Comparison of ENCODE assay signal across 8 mouse cellular contexts in genomic region chr2:29787104-29787917, GRCm38 (mm10). TPM values are rescaled to one million over a fixed set of nuclear protein-coding genes. Genes with fewer than 3 reads are reported as not detected.
DNase-seq lines count a peak whose midpoint lies in the region; ATAC-seq lines count a peak whose summit lies in the region.

Gene Coq4 (plus strand): TSS chr2:29787493.

- intact Hi-C loops in left cerebral cortex, postnatal 14 days (cut with DNase I) = no loop called here

- peaks cover 60% of the 10 kb centered on the region for H3K36me3 ChIP-seq in intestine, embryonic 14.5 days (ENCODE audit: control insufficient read depth, insufficient read depth, low read length)

- ATAC-seq in intestine, embryonic 14.5 days (replicated peaks; ENCODE audit: low FRiP score, low TSS enrichment, low read depth) = peak; percentile 85

- peak within 1 kb of the TSS; percentile 69 for H3K27ac ChIP-seq in intestine, embryonic 14.5 days (ENCODE audit: low read depth)

- peak within 1 kb of the TSS; percentile 90 for H3K4me3 ChIP-seq in intestine, embryonic 14.5 days (ENCODE audit: low read depth, low read length)

- H3K9me3 ChIP-seq in intestine, embryonic 14.5 days (ENCODE audit: control insufficient read depth, low read length) = no peaks in the 10 kb centered on the region

- no peaks in the 10 kb centered on the region for H3K27me3 ChIP-seq in intestine, embryonic 14.5 days (replicated peaks; ENCODE audit: control insufficient read depth, insufficient read depth, low read length)

- 2% methylated on average over 31 of the region's 31 CpGs for WGBS in intestine, embryonic 14.5 days

- peak within 1 kb of the TSS; percentile 61 for H3K9ac ChIP-seq in intestine, embryonic 14.5 days (ENCODE audit: low read length)

- peaks cover 16% of the 10 kb centered on the region for H3K4me1 ChIP-seq in intestine, embryonic 14.5 days (replicated peaks; ENCODE audit: control insufficient read depth, insufficient read depth, low read length)

- H3K4me2 ChIP-seq in intestine, embryonic 14.5 days (ENCODE audit: low read length) = peak within 1 kb of the TSS; percentile 94

- peak; percentile 90 to 98 for DNase-seq in adrenal gland, adult (ENCODE audit: inconsistent age in 2 of 2, low spot score in 1 of 2)
- DNase-seq in embryo, embryonic 10.5 days (ENCODE audit: low spot score) = peak; percentile 97
- DNase-seq in gastrocnemius, postnatal 25 days = peak; percentile 82
- DNase-seq in intestine, embryonic 14.5 days (ENCODE audit: low spot score) = peak; percentile 95
- peak; percentile 94 to 96 for DNase-seq in left cerebral cortex, postnatal 14 days (ENCODE audit: low spot score in 2 of 2)
- DNase-seq in mesoderm, embryonic 11.5 days (ENCODE audit: low read depth, low spot score) = peak; percentile 94
- DNase-seq in right cerebral cortex, postnatal 36 days (ENCODE audit: low spot score in 2 of 2) = peak; percentile 90 to 91
- DNase-seq in yolk sac, embryonic 10.5 days (ENCODE audit: low spot score) = peak; percentile 90

RNA-seq across cellular contexts. Expression of gene Coq4, which starts in this region (rescaled TPM):
- 1 to 10 TPM; 7.4 to 8.3 TPM for total RNA-seq in gastrocnemius, postnatal 25 days (2021)
- polyA plus RNA-seq in intestine, embryonic 14.5 days (2014; fragmentation: Nextera tagmentation; extraction: Ambion mirVana) = 48.3 and 50.0 TPM in 2 replicates
- total RNA-seq in left cerebral cortex, postnatal 14 days (2021) = 10 to 100 TPM; 35.6 to 37.5 TPM

Comparison
In these comparisons a context has a peak if more than half of its experiments do, and no peak if none do; other contexts are left out.
1. Peak in every context shown above with its lines: DNase-seq, ATAC-seq, H3K4me3 ChIP-seq and H3K27ac ChIP-seq.